Comparison of ENCODE assay signal across 8 mouse cellular contexts in genomic region chr10:24823697-24824535, GRCm38 (mm10). TPM values are rescaled to one million over a fixed set of nuclear protein-coding genes. Genes with fewer than 3 reads are reported as not detected.
DNase-seq lines count a peak whose midpoint lies in the region; ATAC-seq lines count a peak whose summit lies in the region.

No protein-coding gene starts in this region.

- no peaks in the 10 kb centered on the region for H3K36me3 ChIP-seq in kidney, embryonic 16.5 days (ENCODE audit: insufficient read depth, low read length)
- no peaks in the 10 kb centered on the region for H3K36me3 ChIP-seq in limb, embryonic 13.5 days
- H3K36me3 ChIP-seq in splenic B cell, adult 2 months (ENCODE audit: control insufficient read depth, insufficient read depth, low read length, poor library complexity, severe bottlenecking): no peaks in the 10 kb centered on the region
- no peaks in the 10 kb centered on the region for H3K36me3 ChIP-seq in midbrain, embryonic 15.5 days (replicated peaks)
- H3K36me3 ChIP-seq in hindbrain, embryonic 16.5 days (ENCODE audit: control insufficient read depth, insufficient read depth, low read length): no peaks in the 10 kb centered on the region

- ATAC-seq in kidney, embryonic 16.5 days (ENCODE audit: low FRiP score, low TSS enrichment): no peak
- ATAC-seq in activated CD4-positive, CD25-positive, alpha-beta regulatory T cell, adult 4 months: peak; percentile 95
- peak; percentile 32 for ATAC-seq in limb, embryonic 13.5 days (ENCODE audit: low FRiP score, low read depth)
- ATAC-seq in midbrain, embryonic 15.5 days (replicated peaks): no peak
- no peak for ATAC-seq in hindbrain, embryonic 16.5 days

- peaks cover 6% of the 10 kb centered on the region for H3K4me1 ChIP-seq in kidney, embryonic 16.5 days (ENCODE audit: insufficient read depth, low read length)
- peaks cover 15% of the 10 kb centered on the region for H3K4me1 ChIP-seq in limb, embryonic 13.5 days
- peaks cover 8% of the 10 kb centered on the region; the same call in 1 of the 2 replicates for H3K4me1 ChIP-seq in midbrain, embryonic 15.5 days
- no peaks in the 10 kb centered on the region for H3K4me1 ChIP-seq in hindbrain, embryonic 16.5 days (ENCODE audit: control insufficient read depth, insufficient read depth, low read depth, low read length)

- 0 out of 2 replicates have a peak overlapping the region, but pooled peaks have one; percentile 29 for H3K27ac ChIP-seq in kidney, embryonic 16.5 days (ENCODE audit: low read length)
- H3K27ac ChIP-seq in limb, embryonic 13.5 days: no peak overlapping the region; the same call in 1 of the 2 replicates
- no peak overlapping the region for H3K27ac ChIP-seq in midbrain, embryonic 15.5 days
- H3K27ac ChIP-seq in hindbrain, embryonic 16.5 days (ENCODE audit: low read depth, low read length): no peak overlapping the region

- no peaks in the 10 kb centered on the region for H3K9me3 ChIP-seq in kidney, embryonic 16.5 days (ENCODE audit: low read length)
- H3K9me3 ChIP-seq in limb, embryonic 13.5 days: no peaks in the 10 kb centered on the region
- no peaks in the 10 kb centered on the region for H3K9me3 ChIP-seq in midbrain, embryonic 15.5 days
- no peaks in the 10 kb centered on the region for H3K9me3 ChIP-seq in hindbrain, embryonic 16.5 days (ENCODE audit: control insufficient read depth, low read length)

- no peak overlapping the region for H3K4me2 ChIP-seq in kidney, embryonic 16.5 days (replicated peaks; ENCODE audit: low read depth, low read length)
- peak overlapping the region; percentile 15; the same call in 1 of the 2 replicates for H3K4me2 ChIP-seq in limb, embryonic 13.5 days (replicated peaks)
- H3K4me2 ChIP-seq in midbrain, embryonic 15.5 days: no peak overlapping the region
- H3K4me2 ChIP-seq in hindbrain, embryonic 16.5 days (ENCODE audit: low read length): no peak overlapping the region

- no peak overlapping the region for H3K4me3 ChIP-seq in kidney, embryonic 16.5 days (ENCODE audit: low read length)
- H3K4me3 ChIP-seq in limb, embryonic 13.5 days: no peak overlapping the region
- no peak overlapping the region for H3K4me3 ChIP-seq in midbrain, embryonic 15.5 days
- H3K4me3 ChIP-seq in hindbrain, embryonic 16.5 days (ENCODE audit: low read length): no peak overlapping the region

- 69% methylated on average over 16 of the region's 16 CpGs for WGBS in kidney, embryonic 16.5 days
- 55% methylated on average over 16 of the region's 16 CpGs for WGBS in limb, embryonic 13.5 days
- 82% methylated on average over 16 of the region's 16 CpGs for WGBS in midbrain, embryonic 15.5 days
- 81% methylated on average over 16 of the region's 16 CpGs for WGBS in hindbrain, embryonic 16.5 days

- H3K27me3 ChIP-seq in kidney, embryonic 16.5 days (ENCODE audit: insufficient read depth, low read length): no peaks in the 10 kb centered on the region
- H3K27me3 ChIP-seq in limb, embryonic 13.5 days: no peaks in the 10 kb centered on the region
- H3K27me3 ChIP-seq in splenic B cell, adult 2 months (ENCODE audit: control insufficient read depth, insufficient read depth, low read length, poor library complexity, severe bottlenecking): no peaks in the 10 kb centered on the region
- no peaks in the 10 kb centered on the region for H3K27me3 ChIP-seq in midbrain, embryonic 15.5 days (replicated peaks)
- H3K27me3 ChIP-seq in hindbrain, embryonic 16.5 days (replicated peaks; ENCODE audit: control insufficient read depth, insufficient read depth, low read length): no peaks in the 10 kb centered on the region

- no peak overlapping the region for H3K9ac ChIP-seq in kidney, embryonic 16.5 days (replicated peaks; ENCODE audit: low read length)
- no peak overlapping the region for H3K9ac ChIP-seq in limb, embryonic 13.5 days
- H3K9ac ChIP-seq in midbrain, embryonic 15.5 days: no peak overlapping the region
- H3K9ac ChIP-seq in hindbrain, embryonic 16.5 days (ENCODE audit: low read depth, low read length): no peak overlapping the region

- DNase-seq in kidney, adult 18-20 months: no peak
- peak; percentile 71 for DNase-seq in splenic B cell, adult 2 months (ENCODE audit: low read depth, low spot score)
- no peak for DNase-seq in cerebellum, adult 9-10 months

RNA-seq across cellular contexts. Expression of gene Enpp3, which starts 18.7 kb away (rescaled TPM):
- polyA plus RNA-seq in kidney, embryonic 16.5 days (2015; fragmentation: Nextera tagmentation; extraction: Ambion mirVana): 4.4 and 6.7 TPM in 2 replicates
- under 1 TPM in 1 of 2 experiments, not detected in 1; 0.08 TPM for polyA plus RNA-seq in activated CD4-positive, CD25-positive, alpha-beta regulatory T cell, adult 4 months (2017; shearing (Covaris generic))
- polyA plus RNA-seq in limb, embryonic 13.5 days (2015; fragmentation: Nextera tagmentation; extraction: Ambion mirVana): 8.1 and 8.2 TPM in 2 replicates
- polyA plus RNA-seq in midbrain, embryonic 15.5 days (2015; fragmentation: Nextera tagmentation; extraction: Ambion mirVana): 3.7 and 4.5 TPM in 2 replicates
- polyA plus RNA-seq in hindbrain, embryonic 16.5 days (2015; fragmentation: Nextera tagmentation; extraction: Ambion mirVana): 3.0 and 3.5 TPM in 2 replicates

RNA-seq across cellular contexts. Expression of gene Med23, which starts 45.9 kb away (rescaled TPM):
- polyA plus RNA-seq in kidney, embryonic 16.5 days (2015; fragmentation: Nextera tagmentation; extraction: Ambion mirVana): 24.0 and 26.6 TPM in 2 replicates
- polyA plus RNA-seq in activated CD4-positive, CD25-positive, alpha-beta regulatory T cell, adult 4 months (2017; shearing (Covaris generic)): 10 to 100 TPM; 18.4 to 22.6 TPM
- 26.7 and 29.0 TPM in 2 replicates for polyA plus RNA-seq in limb, embryonic 13.5 days (2015; fragmentation: Nextera tagmentation; extraction: Ambion mirVana)
- 28.7 and 29.1 TPM in 2 replicates for polyA plus RNA-seq in midbrain, embryonic 15.5 days (2015; fragmentation: Nextera tagmentation; extraction: Ambion mirVana)
- 20.5 and 23.8 TPM in 2 replicates for polyA plus RNA-seq in hindbrain, embryonic 16.5 days (2015; fragmentation: Nextera tagmentation; extraction: Ambion mirVana)

Comparison
In these comparisons a context has a peak if more than half of its experiments do, and no peak if none do; other contexts are left out.
1. ATAC-seq: peak in activated CD4-positive, CD25-positive, alpha-beta regulatory T cell, adult 4 months (single experiment) and limb, embryonic 13.5 days (single experiment); none in kidney, embryonic 16.5 days (single experiment), midbrain, embryonic 15.5 days (single experiment) and hindbrain, embryonic 16.5 days (single experiment).